Mouse (Mus musculus) thymus, adult 18-20 months (tissue): Measurements from ENCODE around the gene Gpr132.

Source experiments
- DNase-seq, 2 experiments: peaks; one replicate each; pipeline ENCODE4 v3.0.0; 2022; ENCODE audit warnings: mixed read lengths in 2 of 2

The Gpr132 gene

DNA sequence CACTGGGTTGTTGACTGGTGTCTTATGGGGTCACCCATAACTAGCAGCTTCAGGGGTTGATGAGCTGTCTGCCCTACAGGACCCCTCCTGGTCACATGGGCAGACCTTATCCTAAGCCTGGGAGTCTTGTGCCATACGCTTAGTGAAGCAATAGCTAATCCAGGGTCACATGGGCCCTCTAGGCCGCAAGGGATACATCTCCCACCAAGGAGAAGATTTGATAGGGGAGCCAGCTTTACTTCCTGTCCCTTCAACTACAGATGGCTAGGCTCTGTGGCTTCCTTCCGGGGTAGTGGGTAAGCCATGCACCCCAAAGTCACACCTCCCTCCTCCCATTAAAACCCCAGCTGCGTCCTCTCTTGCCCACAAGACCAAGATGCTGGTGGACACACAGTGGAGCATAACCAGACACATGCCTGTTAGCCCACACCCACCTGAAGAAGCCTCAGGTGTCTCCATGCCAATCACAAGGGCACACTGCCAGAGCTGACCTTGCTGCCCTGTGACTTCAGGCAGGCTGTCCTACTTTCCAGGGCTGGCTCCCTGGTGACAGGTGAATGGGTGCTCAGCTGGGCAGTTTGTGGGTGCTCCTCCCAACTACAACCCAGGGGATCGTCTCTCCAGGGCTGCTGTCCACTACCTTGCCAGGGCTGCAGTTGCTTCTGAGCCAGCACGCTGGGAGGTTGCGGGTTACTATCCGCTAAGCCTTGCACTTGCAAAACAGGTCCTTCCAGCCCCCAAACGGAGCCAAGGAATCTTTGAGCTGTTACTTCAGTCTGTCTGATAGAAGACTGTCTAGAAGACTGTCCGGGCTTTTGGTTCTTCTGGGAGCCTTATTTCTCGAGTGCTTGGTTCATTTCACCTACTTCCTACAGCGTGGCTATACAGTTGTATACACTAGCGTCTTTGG is at the start of gene Gpr132:
Gpr132 (minus strand) TSS at position 51 of the 910 bp plus-strand sequence.
- peak in 1 of 2 experiments; percentile 70 for DNase-seq

DNA sequence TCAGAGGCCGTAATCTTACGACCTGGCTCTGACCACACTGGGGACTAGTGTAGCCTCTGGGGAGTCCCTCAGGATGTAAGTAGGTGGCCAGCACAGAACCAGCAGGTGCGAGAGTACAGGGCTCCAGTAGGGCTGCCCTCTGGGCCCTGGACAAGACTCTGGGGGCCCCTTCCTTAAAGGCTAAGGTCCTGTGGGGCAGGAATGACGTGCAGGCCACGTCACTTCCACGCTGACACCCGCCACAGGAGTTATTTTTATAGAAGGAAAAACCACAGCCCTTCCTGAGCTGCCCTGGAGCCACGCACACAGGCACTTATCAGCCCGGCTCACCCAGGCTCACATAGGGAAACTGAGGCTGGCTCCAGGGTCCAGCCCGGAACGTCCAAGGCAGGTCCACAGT is 49.5 kb upstream of the Gpr132 start:
- no peak for DNase-seq

DNA sequence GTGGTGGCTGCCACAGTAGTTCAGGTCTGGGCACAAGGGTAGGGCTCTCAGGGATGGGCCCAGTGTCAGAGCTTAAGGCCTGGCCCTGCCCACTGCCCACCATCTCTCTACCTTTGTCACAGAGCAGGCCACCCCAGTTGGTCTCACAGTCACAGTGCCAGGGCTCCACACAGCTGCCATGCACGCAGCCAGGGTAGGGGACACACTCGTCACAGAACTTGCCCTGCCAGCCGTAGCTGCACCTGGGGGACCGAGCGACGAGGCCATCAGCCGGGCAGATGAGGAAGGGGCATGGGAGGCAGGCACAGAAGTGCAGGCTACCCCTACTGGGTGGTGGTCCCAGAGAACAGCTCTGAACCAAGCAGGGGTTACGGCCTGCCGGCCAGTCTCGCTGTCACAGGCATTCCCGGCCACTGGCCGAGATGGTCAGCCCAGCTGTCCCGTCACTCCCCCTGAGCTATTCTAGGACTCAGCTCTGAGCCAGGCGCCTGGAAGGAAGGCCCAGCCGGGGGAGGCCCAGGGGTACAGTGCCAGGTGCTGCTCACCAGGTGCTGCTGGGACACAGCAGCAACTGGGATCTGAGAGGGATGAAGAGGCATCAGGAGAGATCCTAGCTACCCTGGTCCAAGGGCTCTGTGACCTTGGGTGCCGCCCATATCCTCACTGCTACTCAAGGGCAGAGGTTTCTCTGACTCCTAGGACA is 48.8 kb upstream of the Gpr132 start:
- DNase-seq, result no peak

- no peak for DNase-seq
Observed at GRCm38 (mm10) chr12:112915587-112915986, 47.6 kb upstream of the Gpr132 start.

GRCm38 (mm10) chr12:112914527-112914926 is 46.5 kb upstream of the Gpr132 start:
- peak; percentile 51 to 61 for DNase-seq

- no peak for DNase-seq
Observed at GRCm38 (mm10) chr12:112912951-112913745, 45.1 kb upstream of the Gpr132 start.

DNA sequence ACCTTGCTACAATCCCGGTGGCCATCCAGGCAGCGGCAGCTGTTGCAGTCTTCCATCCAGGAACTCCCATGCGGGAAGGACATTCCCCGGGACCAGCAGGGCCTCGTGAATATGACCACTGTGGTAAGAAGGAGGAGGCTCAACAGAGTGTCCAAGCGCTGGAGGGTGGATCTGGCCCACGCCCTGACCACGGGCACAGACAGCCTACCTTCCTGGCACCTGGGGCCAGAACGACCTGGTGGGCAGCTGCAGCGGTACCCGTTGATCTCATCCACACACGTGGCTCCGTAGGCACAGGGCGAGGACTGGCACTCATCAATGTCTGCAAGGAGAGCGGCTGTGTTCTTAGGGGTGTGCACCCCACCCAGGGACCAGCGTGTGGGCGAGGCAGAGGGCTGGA is 43.7 kb upstream of the Gpr132 start:
- DNase-seq, result no peak

GRCm38 (mm10) chr12:112908991-112909390 is 41.0 kb upstream of the Gpr132 start:
- DNase-seq, result no peak

DNA sequence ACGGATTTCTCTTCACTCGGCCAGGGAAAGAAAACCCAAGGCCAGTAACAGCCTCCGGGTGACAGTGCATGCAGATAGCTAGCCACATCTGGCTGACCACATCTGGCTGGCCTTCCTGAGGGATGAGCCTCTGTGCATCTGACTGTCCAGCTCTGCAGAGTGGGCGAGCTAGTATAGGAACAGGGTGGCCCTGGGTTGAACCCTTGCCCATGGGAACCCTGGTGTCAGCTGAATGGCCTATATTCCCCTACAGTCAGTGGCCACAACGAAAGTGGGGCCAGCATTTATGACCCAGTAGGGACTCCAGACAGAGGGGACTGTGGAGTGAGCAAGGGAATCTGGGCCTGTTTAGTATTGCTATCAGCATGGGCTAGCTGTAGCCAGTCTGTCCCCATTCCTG is 37.0 kb upstream of the Gpr132 start:
- no peak for DNase-seq

DNA sequence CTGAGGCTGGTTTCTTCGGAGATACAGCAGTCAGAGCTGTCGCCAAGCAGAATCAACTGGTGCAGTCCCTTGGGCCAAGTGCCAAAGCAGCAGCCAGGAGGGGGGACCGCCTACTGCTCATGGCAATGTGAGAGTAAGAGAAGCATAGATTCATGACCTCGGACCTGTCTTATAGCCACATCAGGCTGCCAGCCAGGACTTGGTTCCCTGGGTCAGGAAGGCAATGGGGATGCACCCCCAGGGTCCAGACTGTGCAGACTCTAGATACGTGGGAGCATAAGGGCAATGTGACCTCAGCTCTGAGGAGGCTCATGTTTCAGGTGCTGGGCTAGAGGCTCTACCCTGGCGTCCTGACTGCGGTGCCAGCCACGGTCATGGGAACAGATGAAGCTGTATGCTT is 35.9 kb upstream of the Gpr132 start:
- DNase-seq, result no peak

DNA sequence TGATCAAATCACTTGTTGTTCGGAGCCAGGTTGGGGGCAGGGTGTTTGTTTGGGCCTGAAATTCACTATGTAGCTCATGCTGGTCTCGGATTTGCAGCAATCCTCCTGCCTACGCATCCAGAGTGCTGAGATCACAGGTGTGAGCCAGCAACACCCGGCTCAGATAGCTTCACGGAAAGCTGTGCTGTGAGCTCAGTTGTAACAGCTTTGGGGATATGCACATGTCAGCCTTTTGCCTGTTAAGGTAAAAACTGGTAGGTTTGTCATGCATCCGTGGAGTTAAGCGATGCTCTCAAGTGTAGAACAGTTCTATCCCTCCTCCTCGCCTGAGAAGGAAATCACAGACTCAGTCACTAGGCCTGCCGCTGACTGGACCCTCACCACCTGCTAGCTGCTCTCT is 32.6 kb upstream of the Gpr132 start:
- no peak for DNase-seq

DNA sequence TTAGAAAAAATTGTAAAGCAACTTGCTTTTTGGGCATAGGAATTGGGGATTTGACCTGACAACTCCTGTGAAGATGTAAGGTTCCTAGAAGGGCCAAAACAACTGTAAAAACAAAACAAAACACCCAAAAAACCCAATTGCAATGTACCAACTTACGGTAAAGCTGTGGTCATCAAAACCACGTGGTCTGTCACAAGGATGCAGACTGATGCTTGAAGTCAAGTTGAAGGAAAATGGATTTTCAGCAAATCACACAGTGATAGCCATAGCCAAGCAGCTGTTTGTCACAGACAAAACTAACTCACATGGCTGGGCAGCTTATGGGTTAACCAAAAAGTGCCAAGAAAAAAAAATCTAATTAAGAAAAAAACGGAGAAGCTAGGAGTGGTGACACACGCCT is 30.9 kb upstream of the Gpr132 start:
- no peak for DNase-seq

DNA sequence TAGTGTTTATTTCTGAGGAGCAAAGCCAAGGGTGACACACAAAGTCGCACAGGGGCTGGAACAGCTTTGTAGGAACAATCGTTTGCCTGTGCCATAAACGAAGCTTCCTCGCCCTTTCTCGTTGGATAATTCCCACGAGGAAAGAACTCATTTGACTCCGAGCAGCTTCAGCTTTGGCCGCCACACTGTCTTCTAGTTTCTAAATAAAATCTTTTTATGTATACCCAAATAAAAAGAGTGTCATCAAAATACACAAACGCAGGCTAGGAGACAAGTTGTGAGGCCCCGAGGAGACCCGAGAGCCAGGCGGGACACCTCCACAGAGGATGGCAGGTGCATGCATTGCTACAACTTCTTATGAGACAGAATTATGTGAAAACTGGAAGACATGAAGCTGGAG is 30.3 kb upstream of the Gpr132 start:
- no peak for DNase-seq

DNA sequence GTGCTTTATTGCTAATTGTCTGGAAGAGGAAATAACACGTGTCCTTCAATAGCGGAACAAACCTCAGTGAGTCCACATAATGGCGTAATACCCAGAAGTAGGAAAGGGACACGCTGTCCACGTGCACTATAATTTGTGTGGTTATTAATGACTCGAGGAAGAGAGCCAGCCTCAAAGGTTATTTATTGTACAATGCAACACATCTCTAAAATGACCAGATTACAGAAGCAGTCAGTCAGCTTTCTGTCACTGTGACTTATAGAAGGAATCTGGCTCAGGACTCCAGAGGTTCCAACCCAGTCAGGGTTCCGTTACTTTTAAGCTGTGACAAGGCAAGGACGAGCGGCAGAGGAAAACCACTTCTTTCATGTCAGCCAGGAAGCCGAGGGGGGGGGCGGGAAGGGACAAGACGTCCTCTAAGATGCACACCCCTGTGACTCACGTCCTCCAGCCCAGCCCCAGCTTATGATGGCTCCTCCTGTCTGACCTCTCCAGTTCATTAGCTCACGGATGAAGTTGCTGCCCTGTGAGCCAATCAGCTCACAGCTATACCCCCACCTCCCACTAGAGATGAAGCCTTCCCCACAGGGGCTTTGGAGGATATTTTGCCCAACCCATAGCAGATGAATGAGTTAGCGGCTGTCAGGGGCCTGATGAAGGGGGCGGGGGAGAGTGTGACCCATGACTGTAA is 29.6 kb upstream of the Gpr132 start:
- no peak for DNase-seq

- DNase-seq, result no peak
Observed at GRCm38 (mm10) chr12:112894969-112895368, 26.9 kb upstream of the Gpr132 start.

GRCm38 (mm10) chr12:112894303-112894884 is 26.4 kb upstream of the Gpr132 start:
- DNase-seq, result no peak

- no peak for DNase-seq
Observed at GRCm38 (mm10) chr12:112885465-112885864, 17.4 kb upstream of the Gpr132 start.

GRCm38 (mm10) chr12:112881301-112881815 is 13.3 kb upstream of the Gpr132 start:
- DNase-seq, result no peak

GRCm38 (mm10) chr12:112880661-112881060 is 12.6 kb upstream of the Gpr132 start:
- DNase-seq, result no peak

DNA sequence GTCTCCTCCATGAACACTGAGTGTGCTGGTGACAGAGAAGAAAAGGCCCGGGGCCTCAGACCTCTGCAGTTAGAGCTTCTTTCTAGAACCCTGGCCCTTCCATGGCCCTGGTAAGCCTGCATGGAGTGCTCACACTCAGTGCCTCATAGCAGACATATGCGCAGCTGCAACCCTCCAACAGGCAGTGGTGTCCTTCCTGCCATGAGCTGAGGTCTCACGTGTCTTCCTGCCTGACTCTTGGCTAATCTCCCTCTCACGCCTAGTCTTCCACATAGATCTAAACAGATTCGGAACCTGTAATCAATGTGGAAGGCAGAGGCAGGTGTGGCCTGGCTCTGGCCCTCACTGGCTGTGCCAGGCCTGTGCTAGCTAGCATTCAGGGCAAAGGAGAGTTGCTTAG is 11.7 kb upstream of the Gpr132 start:
- DNase-seq, result no peak

DNA sequence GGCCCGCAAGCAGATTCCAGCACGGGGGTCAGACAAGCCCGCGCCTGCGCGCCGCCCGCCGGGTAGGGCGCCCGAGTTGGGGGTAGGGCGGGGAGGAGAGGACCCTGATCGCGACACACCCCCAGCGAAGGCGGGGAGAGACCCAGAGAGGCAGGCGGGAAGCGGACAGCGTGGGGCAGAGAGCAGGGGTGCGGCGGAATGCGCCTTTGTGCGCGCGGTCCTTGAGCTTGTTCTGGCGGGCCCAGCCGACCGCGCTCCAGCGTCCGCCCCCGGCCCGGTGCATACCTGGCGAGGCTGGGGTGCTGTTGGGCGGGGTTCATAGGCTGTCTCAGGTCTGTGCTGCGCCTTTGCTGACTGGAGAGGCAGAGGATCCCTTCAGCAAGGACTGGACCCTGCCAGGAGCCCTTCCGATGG is 9.6 kb upstream of the Gpr132 start:
- DNase-seq, result peak in 1 of 2 experiments; percentile 44

- DNase-seq, result no peak
Observed at GRCm38 (mm10) chr12:112877073-112877576, 9.1 kb upstream of the Gpr132 start.
